Mouse (Mus musculus): ENCODE measurements at regions not wholly inside any gene's neighbourhood (a gene's known extent, or its start where the extent isn't known, plus 50 kb on each side); places are given as distances from the start of the nearest gene placed in this dataset.
"Not testable (repeated sequence)": the region's sequence is repeated elsewhere in the genome, so short reads cannot be mapped to it uniquely, and the experiment has no call there.

GRCm38 (mm10) chr10:43669471-43669870 is 91.4 kb downstream of the Cd24a start:
- H3K36me3 ChIP-seq (ENCODE audit: control insufficient read depth, insufficient read depth, low read length) = no peaks in the 10 kb centered on the region
- no peak for ATAC-seq
- WGBS = 54% methylated on average over 5 of the region's 5 CpGs
- H3K9me3 ChIP-seq (ENCODE audit: control insufficient read depth, low read length) = no peaks in the 10 kb centered on the region
- no peak overlapping the region for H3K27ac ChIP-seq (ENCODE audit: low read length)
- no peaks in the 10 kb centered on the region for H3K27me3 ChIP-seq (replicated peaks; ENCODE audit: control insufficient read depth, insufficient read depth, low read length)
- no peak overlapping the region for H3K4me2 ChIP-seq (ENCODE audit: low read depth, low read length)
- H3K9ac ChIP-seq (ENCODE audit: low read depth, low read length) = no peak overlapping the region
- H3K4me1 ChIP-seq (ENCODE audit: control insufficient read depth, insufficient read depth, low read length) = peaks cover 11% of the 10 kb centered on the region
- H3K4me3 ChIP-seq (ENCODE audit: low read length) = no peak overlapping the region

- no peaks in the 10 kb centered on the region for H3K9me3 ChIP-seq (ENCODE audit: control insufficient read depth, low read length)
- no peaks in the 10 kb centered on the region for H3K36me3 ChIP-seq (ENCODE audit: control insufficient read depth, insufficient read depth, low read length)
- WGBS = 78% methylated on average over 1 of the region's 1 CpGs
Observed at GRCm38 (mm10) chr10:43670745-43671144, 92.7 kb downstream of the Cd24a start.

GRCm38 (mm10) chr10:43671785-43672184 is 93.7 kb downstream of the Cd24a start:
- H3K4me1 ChIP-seq (ENCODE audit: control insufficient read depth, insufficient read depth, low read length) = peaks cover 6% of the 10 kb centered on the region
- H3K4me2 ChIP-seq (ENCODE audit: low read depth, low read length) = no peak overlapping the region
- 75% methylated on average over 3 of the region's 3 CpGs for WGBS
- H3K9me3 ChIP-seq (ENCODE audit: control insufficient read depth, low read length) = no peaks in the 10 kb centered on the region
- no peak overlapping the region for H3K9ac ChIP-seq (ENCODE audit: low read depth, low read length)
- H3K27ac ChIP-seq (ENCODE audit: low read length) = no peak overlapping the region
- no peaks in the 10 kb centered on the region for H3K27me3 ChIP-seq (replicated peaks; ENCODE audit: control insufficient read depth, insufficient read depth, low read length)
- H3K4me3 ChIP-seq (ENCODE audit: low read length) = no peak overlapping the region
- no peak for ATAC-seq
- H3K36me3 ChIP-seq (ENCODE audit: control insufficient read depth, insufficient read depth, low read length) = no peaks in the 10 kb centered on the region

More at GRCm38 (mm10) chr10:43670745-43671144, 92.7 kb downstream of the Cd24a start:
- Histone ChIP-seq H3K9ac (ENCODE audit: low read depth, low read length) (no peak overlapping the region), H3K4me3 (ENCODE audit: low read length) (no peak overlapping the region), H3K4me2 (ENCODE audit: low read depth, low read length) (no peak overlapping the region), H3K27me3 (replicated peaks; ENCODE audit: control insufficient read depth, insufficient read depth, low read length) (no peaks in the 10 kb centered on the region), H3K4me1 (ENCODE audit: control insufficient read depth, insufficient read depth, low read length) (peaks cover 11% of the 10 kb centered on the region), H3K27ac (ENCODE audit: low read length) (no peak overlapping the region)
- ATAC-seq = no peak

GRCm38 (mm10) chr10:43672490-43672889 is 94.4 kb downstream of the Cd24a start:
- peak; percentile 54 for ATAC-seq
- no peak overlapping the region for H3K9ac ChIP-seq (ENCODE audit: low read depth, low read length)
- 36% methylated on average over 6 of the region's 6 CpGs for WGBS
- no peak overlapping the region for H3K4me2 ChIP-seq (ENCODE audit: low read depth, low read length)
- H3K36me3 ChIP-seq (ENCODE audit: control insufficient read depth, insufficient read depth, low read length) = no peaks in the 10 kb centered on the region
- no peaks in the 10 kb centered on the region for H3K9me3 ChIP-seq (ENCODE audit: control insufficient read depth, low read length)
- peaks cover 4% of the 10 kb centered on the region; the same call in 1 of the 2 replicates for H3K4me1 ChIP-seq (ENCODE audit: control insufficient read depth, insufficient read depth, low read length)
- no peak overlapping the region for H3K4me3 ChIP-seq (ENCODE audit: low read length)
- H3K27me3 ChIP-seq (replicated peaks; ENCODE audit: control insufficient read depth, insufficient read depth, low read length) = no peaks in the 10 kb centered on the region
- no peak overlapping the region for H3K27ac ChIP-seq (ENCODE audit: low read length)

- no peak overlapping the region for H3K4me3 ChIP-seq (ENCODE audit: low read length)
- H3K27ac ChIP-seq (ENCODE audit: low read length) = no peak overlapping the region
- no peak overlapping the region for H3K4me2 ChIP-seq (ENCODE audit: low read depth, low read length)
- ATAC-seq = peak; percentile 43; the same call in 1 of the 2 replicates
- no peak overlapping the region for H3K9ac ChIP-seq (ENCODE audit: low read depth, low read length)
- H3K9me3 ChIP-seq (ENCODE audit: control insufficient read depth, low read length) = no peaks in the 10 kb centered on the region
- no peaks in the 10 kb centered on the region for H3K27me3 ChIP-seq (replicated peaks; ENCODE audit: control insufficient read depth, insufficient read depth, low read length)
- 49% methylated on average over 1 of the region's 1 CpGs for WGBS
- H3K4me1 ChIP-seq (ENCODE audit: control insufficient read depth, insufficient read depth, low read length) = peaks cover 4% of the 10 kb centered on the region; the same call in 1 of the 2 replicates
- no peaks in the 10 kb centered on the region for H3K36me3 ChIP-seq (ENCODE audit: control insufficient read depth, insufficient read depth, low read length)
Observed at GRCm38 (mm10) chr10:43674749-43675148, 96.7 kb downstream of the Cd24a start.

GRCm38 (mm10) chr10:43675495-43675894 is 97.4 kb downstream of the Cd24a start:
- not testable (repeated sequence) for H3K36me3 ChIP-seq (ENCODE audit: control insufficient read depth, insufficient read depth, low read length); H3K27ac ChIP-seq (ENCODE audit: low read length); H3K4me3 ChIP-seq (ENCODE audit: low read length); H3K4me2 ChIP-seq (ENCODE audit: low read depth, low read length); H3K9me3 ChIP-seq (ENCODE audit: control insufficient read depth, low read length); H3K27me3 ChIP-seq (replicated peaks; ENCODE audit: control insufficient read depth, insufficient read depth, low read length); H3K9ac ChIP-seq (ENCODE audit: low read depth, low read length); ATAC-seq; H3K4me1 ChIP-seq (ENCODE audit: control insufficient read depth, insufficient read depth, low read length)
- 81% methylated on average over 1 of the region's 1 CpGs for WGBS

- H3K4me2 ChIP-seq (ENCODE audit: low read depth, low read length) = no peak overlapping the region
- no peaks in the 10 kb centered on the region for H3K27me3 ChIP-seq (replicated peaks; ENCODE audit: control insufficient read depth, insufficient read depth, low read length)
- 85% methylated on average over 5 of the region's 5 CpGs for WGBS
- peaks cover 4% of the 10 kb centered on the region; the same call in 1 of the 2 replicates for H3K4me1 ChIP-seq (ENCODE audit: control insufficient read depth, insufficient read depth, low read length)
- no peaks in the 10 kb centered on the region for H3K36me3 ChIP-seq (ENCODE audit: control insufficient read depth, insufficient read depth, low read length)
- ATAC-seq = no peak
- H3K9ac ChIP-seq (ENCODE audit: low read depth, low read length) = no peak overlapping the region
- no peaks in the 10 kb centered on the region for H3K9me3 ChIP-seq (ENCODE audit: control insufficient read depth, low read length)
- no peak overlapping the region for H3K4me3 ChIP-seq (ENCODE audit: low read length)
- H3K27ac ChIP-seq (ENCODE audit: low read length) = no peak overlapping the region
Observed at GRCm38 (mm10) chr10:43676289-43676688, 98.2 kb downstream of the Cd24a start.

- H3K4me2 ChIP-seq (ENCODE audit: low read depth, low read length) = no peak overlapping the region
- 38% methylated on average over 12 of the region's 12 CpGs for WGBS
Observed at GRCm38 (mm10) chr10:43684247-43685033, 106.4 kb downstream of the Cd24a start.

GRCm38 (mm10) chr10:43689161-43689913 is 111.3 kb downstream of the Cd24a start:
- peaks cover 34% of the 10 kb centered on the region for H3K4me1 ChIP-seq (ENCODE audit: control insufficient read depth, insufficient read depth, low read length)
- no peaks in the 10 kb centered on the region for H3K9me3 ChIP-seq (ENCODE audit: control insufficient read depth, low read length)
- H3K27ac ChIP-seq (ENCODE audit: low read length) = peak overlapping the region; percentile 64
- no peak for ATAC-seq
- WGBS = 8% methylated on average over 10 of the region's 10 CpGs
- peak overlapping the region; percentile 46 for H3K4me2 ChIP-seq (ENCODE audit: low read depth, low read length)
- H3K9ac ChIP-seq (ENCODE audit: low read depth, low read length) = peak overlapping the region; percentile 38
- no peaks in the 10 kb centered on the region for H3K27me3 ChIP-seq (replicated peaks; ENCODE audit: control insufficient read depth, insufficient read depth, low read length)
- 0 out of 2 replicates have a peak overlapping the region, but pooled peaks have one; percentile 2 for H3K4me3 ChIP-seq (ENCODE audit: low read length)
- H3K36me3 ChIP-seq (ENCODE audit: control insufficient read depth, insufficient read depth, low read length) = no peaks in the 10 kb centered on the region

More at GRCm38 (mm10) chr10:43684247-43685033, 106.4 kb downstream of the Cd24a start:
- H3K9ac ChIP-seq (ENCODE audit: low read depth, low read length) = peak overlapping the region; percentile 39; the same call in 1 of the 2 replicates
- no peaks in the 10 kb centered on the region for H3K36me3 ChIP-seq (ENCODE audit: control insufficient read depth, insufficient read depth, low read length)
- H3K27me3 ChIP-seq (replicated peaks; ENCODE audit: control insufficient read depth, insufficient read depth, low read length) = no peaks in the 10 kb centered on the region
- peaks cover 18% of the 10 kb centered on the region for H3K4me1 ChIP-seq (ENCODE audit: control insufficient read depth, insufficient read depth, low read length)
- ATAC-seq = peak; percentile 95
- no peak overlapping the region for H3K4me3 ChIP-seq (ENCODE audit: low read length)
- H3K27ac ChIP-seq (ENCODE audit: low read length) = peak overlapping the region; percentile 73
- H3K9me3 ChIP-seq (ENCODE audit: control insufficient read depth, low read length) = no peaks in the 10 kb centered on the region
